Mouse (Mus musculus) bone marrow macrophage, adult 2 months (primary cell): ENCODE measurements around the gene Ankrd27. TPM values are rescaled to one million over a fixed set of nuclear protein-coding genes. Genes with fewer than 3 reads are reported as not detected.

Source experiments
- H3K27ac ChIP-seq: 2 replicates; pipeline ENCODE4 v1.5.1; 2012; ENCODE audit warnings: low read depth, low read length; ENCODE audit not compliant: insufficient read depth
- H3K4me1 ChIP-seq: 2 replicates; pipeline ENCODE4 v1.6.1; 2012; ENCODE audit warnings: low read length; ENCODE audit not compliant: control insufficient read depth, insufficient read depth
- H3K4me3 ChIP-seq: 2 replicates; pipeline ENCODE4 v1.5.1; 2012; ENCODE audit warnings: mild to moderate bottlenecking, low read length, moderate library complexity; ENCODE audit not compliant: insufficient read depth
- CTCF ChIP-seq: IDR thresholded peaks from 2 replicates; pipeline ENCODE4 v1.5.1; 2012; ENCODE audit warnings: low read depth, mild to moderate bottlenecking, low read length, moderate library complexity
- POLR2A ChIP-seq: IDR thresholded peaks from 2 replicates; pipeline ENCODE4 v1.6.1; 2012; ENCODE audit warnings: mild to moderate bottlenecking, low read depth, low read length, borderline replicate concordance
- polyA plus RNA-seq: library from polyadenylated mRNA; stranded (reverse); fragments of >200 nt; gene quantifications from 2 replicates; pipeline ENCODE4 v1.2.4, GENCODE M21; 2012; ENCODE audit not compliant: missing spikeins, insufficient read depth, insufficient read length

Gene Ankrd27
- polyA plus RNA-seq, 1 experiment = 29.4 TPM

GRCm38 (mm10) chr7:35657829-35658228 lies 71.8 kb downstream of the Ankrd27 start:
- Histone ChIP-seq H3K27ac (no peak overlapping the region), H3K4me3 (no peak overlapping the region), H3K4me1 (no peaks in the 10 kb centered on the region)
- no peak for TF ChIP-seq CTCF
- TF ChIP-seq POLR2A = no peak

GRCm38 (mm10) chr7:35659173-35659572 lies 73.1 kb downstream of the Ankrd27 start:
- no peak overlapping the region for H3K4me3 ChIP-seq
- H3K4me1 ChIP-seq = no peaks in the 10 kb centered on the region
- H3K27ac ChIP-seq = no peak overlapping the region
- no peak for TF ChIP-seq POLR2A
- peak; percentile 87 for TF ChIP-seq CTCF

- no peaks in the 10 kb centered on the region for H3K4me1 ChIP-seq
- TF ChIP-seq POLR2A (no peak), CTCF (no peak)
- no peak overlapping the region for H3K27ac ChIP-seq
- no peak overlapping the region for H3K4me3 ChIP-seq
These were observed 77.8 kb downstream of the Ankrd27 start for GRCm38 (mm10) chr7:35663790-35664376.

- H3K4me3 ChIP-seq = no peak overlapping the region
- TF ChIP-seq CTCF (no peak), POLR2A (no peak)
- H3K27ac ChIP-seq = no peak overlapping the region
- no peaks in the 10 kb centered on the region for H3K4me1 ChIP-seq
These were observed 82.3 kb downstream of the Ankrd27 start for GRCm38 (mm10) chr7:35668066-35669041.

GRCm38 (mm10) chr7:35678976-35679375 lies 92.9 kb downstream of the Ankrd27 start:
- no peak for TF ChIP-seq POLR2A
- no peak for TF ChIP-seq CTCF
- H3K27ac ChIP-seq = no peak overlapping the region
- H3K4me3 ChIP-seq = no peak overlapping the region
- H3K4me1 ChIP-seq = no peaks in the 10 kb centered on the region

- TF ChIP-seq CTCF = no peak
- no peak for TF ChIP-seq POLR2A
- Histone ChIP-seq H3K27ac (no peak overlapping the region), H3K4me1 (no peaks in the 10 kb centered on the region), H3K4me3 (no peak overlapping the region)
These were observed 95.5 kb downstream of the Ankrd27 start for GRCm38 (mm10) chr7:35681559-35681958.

- TF ChIP-seq CTCF = no peak
- TF ChIP-seq POLR2A = no peak
These were observed 97.5 kb downstream of the Ankrd27 start for GRCm38 (mm10) chr7:35683409-35684122.

GRCm38 (mm10) chr7:35686216-35686615 lies 100.2 kb downstream of the Ankrd27 start:
- H3K27ac ChIP-seq = no peak overlapping the region
- H3K4me1 ChIP-seq = no peaks in the 10 kb centered on the region
- TF ChIP-seq POLR2A (no peak), CTCF (no peak)
- no peak overlapping the region for H3K4me3 ChIP-seq

More at GRCm38 (mm10) chr7:35683409-35684122, 97.5 kb downstream of the Ankrd27 start:
- H3K27ac ChIP-seq = no peak overlapping the region
- no peaks in the 10 kb centered on the region for H3K4me1 ChIP-seq
- H3K4me3 ChIP-seq = no peak overlapping the region

GRCm38 (mm10) chr7:35686756-35687155 lies 100.7 kb downstream of the Ankrd27 start:
- H3K27ac ChIP-seq = no peak overlapping the region
- H3K4me1 ChIP-seq = no peaks in the 10 kb centered on the region
- TF ChIP-seq POLR2A (no peak), CTCF (peak; percentile 98)
- peak overlapping the region; percentile 12; the same call in 1 of the 2 replicates for H3K4me3 ChIP-seq

- no peaks in the 10 kb centered on the region for H3K4me1 ChIP-seq
- peak overlapping the region; percentile 12; the same call in 1 of the 2 replicates for H3K4me3 ChIP-seq
- TF ChIP-seq CTCF = no peak
- no peak overlapping the region for H3K27ac ChIP-seq
These were observed 101.2 kb downstream of the Ankrd27 start for GRCm38 (mm10) chr7:35687229-35687628.
